Mouse (Mus musculus) gastrocnemius, adult 8-10 months (tissue): ENCODE results near the gene Neu1. TPM values are rescaled to one million over a fixed set of nuclear protein-coding genes. Genes with fewer than 3 reads are reported as not detected.
"Not testable (repeated sequence)": the region's sequence is repeated elsewhere in the genome, so short reads cannot be mapped to it uniquely, and the experiment has no call there.

Source experiments
- DNase-seq, 2 experiments: peaks; one replicate each; pipeline ENCODE4 v3.0.0; 2022; ENCODE audit warnings: low spot score in 2 of 2
- total RNA-seq, 4 experiments: library from RNA; stranded (reverse); gene quantifications; 2 replicates each; pipeline ENCODE4 v1.2.4; 2022

Neu1 gene
- total RNA-seq, result 10 to 100 TPM in 2 of 4 experiments, 1 to 10 TPM in 2; 8.8 to 11.6 (median 10.5) TPM

DNA sequence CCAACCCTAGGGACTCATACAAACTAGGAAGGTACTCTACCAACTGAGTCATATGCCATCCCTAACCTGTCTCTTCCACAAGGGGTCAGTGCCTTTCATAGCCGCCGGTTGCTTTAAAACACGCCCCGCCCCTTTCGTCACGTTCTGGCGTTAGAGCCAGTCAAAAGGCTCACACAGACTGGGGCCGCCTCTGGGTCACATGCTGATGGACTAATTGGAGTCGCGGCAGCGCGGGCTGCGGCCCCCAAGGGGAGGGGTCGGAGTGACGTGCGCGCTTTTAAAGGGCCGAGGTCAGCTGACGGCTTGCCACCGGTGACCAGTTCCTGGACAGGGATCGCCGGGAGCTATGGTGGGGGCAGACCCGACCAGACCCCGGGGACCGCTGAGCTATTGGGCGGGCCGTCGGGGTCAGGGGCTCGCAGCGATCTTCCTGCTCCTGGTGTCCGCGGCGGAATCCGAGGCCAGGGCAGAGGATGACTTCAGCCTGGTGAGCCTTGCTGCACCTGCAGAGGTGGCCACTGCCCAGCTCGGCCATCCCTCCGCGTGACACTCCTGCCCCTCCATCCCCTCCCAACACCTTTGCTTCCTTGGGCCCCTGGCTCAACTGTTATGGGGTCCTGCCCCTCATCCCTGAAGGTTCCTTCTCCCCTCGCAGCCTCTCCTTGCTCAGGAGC is at the start of gene Neu1:
Gene Neu1, plus strand, starts transcription at position 193 of the 674 bp plus-strand sequence.
- DNase-seq, result peak; percentile 98 to 99

DNA sequence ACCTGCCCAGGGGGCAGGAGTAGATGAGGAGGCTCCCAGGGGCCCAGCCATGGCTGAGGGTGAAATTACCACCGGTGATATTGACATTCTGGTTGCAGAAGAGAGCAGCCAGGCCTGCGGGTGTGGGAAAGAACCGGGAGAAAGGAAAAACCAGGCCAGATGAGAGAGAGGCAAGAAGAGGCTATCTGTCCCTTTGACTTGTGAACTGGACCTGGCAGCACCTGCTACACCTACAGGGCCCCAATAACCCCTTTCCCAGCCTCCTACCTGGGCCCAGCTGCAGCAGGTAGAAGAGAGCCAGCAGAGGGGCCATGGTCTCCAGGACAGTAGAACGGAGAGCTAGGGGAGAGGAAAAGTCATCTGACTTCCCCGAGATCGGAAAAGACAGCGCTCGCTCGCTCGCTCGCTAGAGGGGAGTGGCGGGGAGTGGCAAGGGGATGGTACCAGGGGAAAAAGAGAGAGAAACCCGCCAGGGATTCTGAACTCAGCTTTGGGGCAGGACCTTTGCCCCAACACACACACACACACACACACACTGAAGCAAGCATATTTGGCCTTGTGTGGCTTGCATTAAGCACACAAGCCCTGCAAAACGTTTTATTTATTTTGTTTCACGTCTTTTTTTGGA is 49.3 kb upstream of the Neu1 start, which contains the start of gene Gm20547:
Gene Gm20547, minus strand, starts transcription at position 360 of the 628 bp plus-strand sequence.
- DNase-seq, result no peak

DNA sequence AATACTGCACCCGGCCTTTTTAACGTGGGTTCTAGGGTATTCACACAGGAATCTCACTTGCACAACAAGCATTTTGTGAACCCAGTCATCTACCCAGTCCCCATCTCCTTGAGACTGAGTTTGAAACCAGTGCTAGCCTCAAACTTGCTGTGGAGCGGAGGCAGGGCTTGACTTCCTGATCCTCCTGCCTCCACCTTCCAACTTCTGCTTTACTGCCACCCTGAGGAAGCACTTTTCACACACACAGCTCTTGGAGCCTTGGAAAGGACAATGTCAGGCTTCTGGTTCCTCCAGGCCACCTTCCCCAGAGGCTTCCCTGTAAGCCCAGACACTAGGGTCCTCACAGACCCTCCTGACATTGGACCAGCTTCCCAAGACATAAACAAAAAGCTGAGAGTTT is 47.7 kb upstream of the Neu1 start:
- DNase-seq, result no peak

DNA sequence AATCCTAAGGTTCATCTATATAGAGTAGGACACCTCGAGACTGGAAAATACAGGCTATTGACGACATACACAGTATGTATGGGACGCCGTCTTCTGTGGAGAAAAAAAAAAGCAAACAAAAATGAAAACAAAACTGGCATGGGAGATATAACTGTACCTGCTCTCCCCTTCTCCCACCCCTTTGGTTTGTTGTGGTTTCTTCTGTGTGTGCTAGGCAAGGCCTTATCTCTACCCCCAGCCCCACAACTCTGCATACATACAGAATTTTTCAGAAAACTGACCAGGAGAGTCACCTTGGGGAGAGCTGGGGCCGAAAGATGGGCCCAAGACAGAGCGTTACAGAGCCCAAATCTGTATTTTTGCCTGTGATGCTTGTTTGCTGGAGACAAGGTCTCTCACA is 46.3 kb upstream of the Neu1 start:
- DNase-seq, result no peak

DNA sequence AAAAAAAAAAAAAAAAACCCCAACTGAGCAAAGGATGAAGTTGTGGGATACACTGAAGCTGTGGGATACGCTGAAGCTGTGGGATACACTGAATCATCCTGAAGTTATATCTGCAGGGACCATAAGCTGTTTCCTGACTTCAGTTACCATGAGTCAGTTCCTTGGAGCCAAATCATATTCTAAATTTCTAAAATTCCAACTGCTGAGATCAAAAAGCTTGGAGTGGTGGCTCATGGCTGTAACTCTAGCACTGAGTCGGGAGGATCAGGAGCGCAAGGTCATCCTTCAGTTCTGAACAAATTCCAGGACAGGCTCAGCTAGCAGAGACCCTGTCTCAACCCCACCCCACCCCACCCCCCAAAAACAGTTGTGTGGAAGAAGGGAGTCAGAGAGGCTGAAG is 45.4 kb upstream of the Neu1 start:
- no peak for DNase-seq

DNA sequence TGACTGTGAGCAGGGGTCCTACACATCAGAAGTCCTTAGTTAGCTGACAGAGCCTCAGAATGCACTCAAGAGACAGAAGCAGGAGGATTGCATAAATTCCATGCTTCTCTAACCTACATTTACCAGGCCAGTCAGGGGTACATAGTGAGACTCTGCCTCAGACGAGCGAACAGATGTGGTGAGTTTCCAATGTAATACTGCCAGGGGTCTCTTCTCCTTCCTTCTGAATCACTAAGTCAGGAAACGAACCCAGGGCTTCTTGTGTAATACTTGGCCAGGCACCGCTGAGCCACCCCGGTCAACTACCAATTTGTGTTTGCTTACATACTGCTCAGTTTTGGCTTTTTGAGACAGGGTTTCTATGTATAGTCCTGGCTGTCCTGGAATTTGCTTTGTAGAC is 43.1 kb upstream of the Neu1 start:
- no peak for DNase-seq

DNA sequence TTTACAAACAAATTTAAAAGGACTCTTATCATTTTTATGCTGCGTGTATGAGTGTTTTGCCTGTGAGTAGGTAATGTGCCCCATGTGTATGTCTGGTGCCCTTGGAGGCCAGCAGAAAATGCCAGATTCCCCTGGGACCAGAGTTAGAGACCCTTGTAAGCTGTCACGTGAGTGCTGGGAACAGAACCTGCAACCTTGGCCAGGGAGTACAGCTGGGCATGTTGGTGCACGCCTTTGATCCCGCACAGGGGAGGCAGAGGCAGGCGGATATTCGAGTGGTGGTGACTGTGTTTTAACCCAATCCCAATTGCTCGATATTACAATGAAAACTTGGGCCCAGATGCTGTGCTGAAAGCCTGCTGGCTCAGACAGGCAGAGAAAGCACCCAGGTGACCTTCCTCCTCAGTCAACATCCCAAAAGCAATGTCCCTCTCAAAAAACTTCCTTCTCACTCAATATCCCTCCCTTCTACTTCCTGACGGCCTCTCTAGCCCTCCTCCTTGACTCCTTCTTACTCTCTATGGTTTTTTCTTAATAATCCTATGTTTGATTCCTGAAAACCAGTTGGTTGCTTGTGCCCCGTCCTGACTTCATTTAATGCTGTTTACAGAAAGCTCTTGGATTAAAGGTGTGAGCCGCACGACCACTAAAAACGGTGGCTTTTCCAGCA is 40.8 kb upstream of the Neu1 start:
- no peak for DNase-seq

DNA sequence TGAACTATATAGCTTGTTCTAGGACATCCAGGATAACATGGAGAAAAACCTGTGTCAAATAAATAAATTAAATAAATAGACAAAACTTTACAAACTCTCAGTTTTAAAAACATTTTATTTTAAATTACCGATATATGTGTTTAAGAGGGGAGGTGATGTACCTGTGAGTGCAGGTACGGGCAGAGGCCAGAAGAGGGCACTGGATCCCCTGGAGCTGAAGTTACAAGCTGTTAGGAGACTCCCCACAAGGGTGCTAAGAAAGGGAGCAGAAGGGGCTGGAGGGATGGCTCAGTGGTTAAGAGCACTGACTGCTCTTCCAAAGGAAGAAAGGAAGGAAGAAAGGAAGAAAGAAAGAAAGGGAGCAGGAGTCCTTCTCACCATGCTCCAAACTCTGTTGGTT is 39.7 kb upstream of the Neu1 start:
- DNase-seq, result no peak

DNA sequence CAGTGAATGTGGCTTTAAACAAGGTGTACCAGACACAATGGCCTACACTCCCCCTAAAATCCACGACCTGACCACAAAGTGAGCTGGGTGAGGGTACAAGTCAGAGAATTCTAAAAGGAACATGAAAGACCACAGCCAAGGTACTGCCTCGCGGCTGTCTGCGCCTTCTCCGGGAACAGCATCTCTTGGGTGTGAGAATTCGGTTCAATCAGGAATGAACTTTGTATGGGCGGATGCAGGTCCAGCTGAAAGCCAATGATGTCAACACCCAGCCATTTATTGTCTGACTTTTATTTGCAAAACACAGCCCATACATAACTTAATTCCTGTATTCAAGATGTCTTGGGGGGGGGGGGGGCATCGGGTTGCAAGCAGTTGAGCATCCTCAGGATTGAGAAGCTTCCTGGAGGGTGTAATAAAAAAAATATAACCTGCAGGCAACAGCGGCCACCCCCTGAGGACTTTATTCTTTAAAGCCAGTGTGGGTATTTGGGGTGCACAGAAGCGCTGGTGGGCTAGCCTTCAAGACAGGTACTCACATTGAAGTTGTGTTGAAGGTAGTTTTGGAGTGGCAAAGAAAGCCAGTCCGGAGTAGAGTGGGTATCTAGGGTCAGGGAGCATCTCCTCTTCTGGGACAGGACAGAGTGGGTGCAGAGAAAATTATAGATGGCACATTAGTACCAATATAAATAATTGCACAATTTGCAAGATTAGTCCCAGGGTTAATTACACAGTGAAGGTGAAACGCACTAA is 37.8 kb upstream of the Neu1 start:
- DNase-seq, result no peak

DNA sequence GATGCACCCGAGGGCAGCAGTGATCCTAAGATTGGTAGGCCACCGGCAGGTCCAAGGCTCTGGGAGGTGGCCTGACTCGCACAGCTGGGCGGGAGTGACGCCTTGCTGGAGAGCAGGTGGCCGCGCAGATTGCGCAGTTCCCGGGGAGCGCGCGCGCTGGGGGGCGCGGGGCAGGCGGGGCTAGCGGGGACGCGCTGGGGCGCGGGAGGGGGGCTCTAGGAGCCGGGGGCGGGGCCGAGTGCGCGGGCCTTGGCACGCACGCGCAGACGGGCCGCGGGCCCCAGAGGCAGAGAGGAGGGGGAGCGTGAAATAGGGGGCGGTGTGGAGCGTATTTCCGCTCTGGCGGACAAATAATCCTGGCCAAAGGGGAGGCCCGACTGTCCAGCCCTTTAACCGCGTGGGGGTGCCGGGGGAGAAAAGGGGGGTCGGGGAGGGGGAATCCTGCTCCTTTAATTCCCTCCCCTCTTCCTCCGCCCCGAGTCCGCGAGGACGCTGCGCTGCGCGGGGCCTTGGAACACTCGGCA is 36.9 kb upstream of the Neu1 start:
- peak; percentile 90 to 94 for DNase-seq

DNA sequence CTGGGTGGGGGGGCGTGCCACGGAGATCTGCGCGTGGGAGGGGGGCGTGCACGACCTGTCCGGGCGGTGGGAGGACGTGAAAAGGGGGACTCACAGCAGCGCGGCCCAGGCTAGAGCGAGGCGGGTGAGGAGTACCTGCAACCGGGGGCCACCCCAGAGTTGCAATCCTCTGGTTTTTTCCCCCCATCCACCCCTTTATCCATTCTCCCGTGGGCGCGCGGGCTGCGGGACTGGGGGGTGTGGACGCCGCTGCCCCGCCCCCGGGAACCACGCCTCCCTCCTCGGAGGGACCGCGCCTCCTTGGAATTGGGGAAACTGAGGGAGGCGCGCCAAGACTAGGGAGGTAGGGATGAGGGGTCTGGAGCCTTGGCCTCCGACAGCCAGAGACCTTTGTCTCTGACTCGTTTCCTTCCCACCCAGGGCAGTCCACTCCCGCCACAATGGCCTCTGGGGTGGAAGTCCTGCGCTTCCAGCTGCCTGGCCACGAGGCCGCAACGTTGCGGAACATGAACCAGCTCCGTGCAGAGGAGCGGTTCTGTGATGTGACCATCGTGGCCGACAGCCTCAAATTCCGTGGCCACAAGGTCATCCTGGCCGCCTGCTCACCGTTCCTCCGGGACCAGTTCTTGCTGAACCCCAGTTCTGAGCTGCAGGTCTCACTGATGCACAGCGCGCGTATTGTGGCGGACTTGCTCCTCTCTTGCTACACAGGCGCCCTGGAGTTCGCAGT is 36.1 kb upstream of the Neu1 start:
- peak in 1 of 2 experiments; percentile 45 for DNase-seq

DNA sequence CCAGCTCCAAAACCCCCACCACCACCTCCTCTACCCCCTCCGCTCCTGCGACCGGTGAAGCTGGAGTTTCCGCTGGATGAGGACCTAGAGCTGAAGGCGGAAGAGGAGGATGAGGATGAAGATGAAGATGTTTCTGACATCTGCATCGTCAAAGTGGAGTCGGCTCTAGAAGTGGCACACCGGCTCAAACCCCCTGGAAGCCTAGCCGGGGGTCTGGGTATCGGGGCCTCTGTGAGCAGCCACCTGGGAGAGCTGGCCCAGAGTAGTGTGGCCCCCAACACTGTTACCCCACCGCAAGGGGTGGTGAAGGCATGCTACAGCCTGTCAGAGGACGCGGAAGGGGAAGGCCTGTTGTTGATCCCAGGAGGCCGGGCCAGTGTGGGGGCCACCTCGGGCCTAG is 35.3 kb upstream of the Neu1 start:
- no peak for DNase-seq

DNA sequence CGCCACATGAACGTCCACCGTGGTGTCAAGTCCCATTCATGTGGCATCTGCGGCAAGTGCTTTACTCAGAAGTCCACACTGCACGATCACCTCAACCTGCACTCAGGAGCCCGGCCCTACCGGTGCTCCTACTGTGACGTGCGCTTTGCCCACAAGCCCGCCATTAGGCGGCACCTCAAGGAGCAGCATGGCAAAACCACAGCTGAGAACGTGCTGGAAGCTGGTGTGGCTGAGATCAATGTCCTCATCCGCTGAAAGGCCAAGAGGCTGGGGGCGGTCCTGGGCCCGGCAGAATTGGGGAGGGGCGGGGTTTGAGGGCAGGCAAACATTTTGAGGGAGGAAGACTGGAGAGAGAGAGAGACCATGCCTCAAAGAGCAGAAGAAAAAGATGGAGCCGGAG is 34.7 kb upstream of the Neu1 start:
- DNase-seq, result no peak

DNA sequence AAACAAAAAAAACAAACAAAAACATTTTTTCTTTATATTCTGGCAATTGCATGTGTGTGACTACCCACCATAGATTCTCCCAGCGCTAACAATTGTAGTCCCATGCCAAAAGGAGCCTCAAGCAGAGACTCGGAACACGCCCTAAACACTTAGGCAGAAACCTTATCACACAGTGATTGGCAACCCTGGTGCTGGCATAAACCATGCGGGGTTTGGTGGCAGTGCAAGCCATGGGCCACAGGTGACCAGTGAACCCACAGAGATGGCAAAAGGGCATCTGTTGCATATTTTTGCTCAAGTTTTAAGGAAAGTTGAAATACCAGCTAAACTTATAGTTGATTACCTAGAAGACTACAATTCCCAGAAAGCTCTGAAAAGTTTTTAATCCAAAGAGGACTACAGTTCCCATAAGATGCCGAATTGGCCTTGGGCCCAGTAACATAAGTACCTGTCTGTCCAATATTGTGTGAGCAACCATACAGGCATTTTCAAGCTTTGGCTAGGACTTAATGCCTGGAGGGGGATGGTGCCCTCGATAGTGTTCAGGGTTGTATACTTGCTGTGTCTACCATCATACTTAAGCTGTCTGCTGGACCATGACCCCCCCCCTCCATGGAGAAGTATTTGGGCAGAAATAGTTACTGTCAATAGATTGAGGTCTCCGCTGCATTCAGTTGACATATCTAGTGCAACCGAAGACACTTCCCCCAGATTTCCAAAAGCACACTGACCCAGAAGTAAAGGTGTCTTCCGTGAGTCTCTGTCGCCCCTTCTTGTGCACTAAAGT is 33.5 kb upstream of the Neu1 start:
- no peak for DNase-seq

DNA sequence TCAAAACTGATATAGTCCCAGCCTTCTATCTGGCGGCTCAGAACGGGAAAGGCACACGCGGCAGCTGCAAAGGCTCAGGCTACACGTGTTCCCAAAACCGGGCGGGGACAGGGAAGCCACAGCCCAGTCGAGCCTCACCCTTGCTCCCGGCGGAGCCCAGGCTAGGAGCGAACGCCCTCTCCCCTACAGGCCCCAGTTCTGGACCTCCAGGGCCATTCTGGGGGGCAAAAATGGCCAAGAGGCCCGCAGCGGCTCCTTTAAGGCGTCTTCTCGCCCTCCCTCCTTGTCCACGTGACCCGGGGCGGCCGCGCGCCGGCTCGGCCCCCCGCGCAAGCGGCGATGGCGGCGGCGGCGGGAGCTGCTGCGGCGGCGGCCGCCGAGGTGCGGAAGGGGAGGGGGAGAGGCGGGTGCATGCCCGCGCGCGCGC is 32.9 kb upstream of the Neu1 start, which contains the start of the genes C2 and Ehmt2:
Gene C2, minus strand, starts transcription at position 106 of the 427 bp plus-strand sequence.
Gene Ehmt2, plus strand, starts transcription at position 310 of the 427 bp plus-strand sequence.
- DNase-seq, result peak; percentile 68 to 70

DNA sequence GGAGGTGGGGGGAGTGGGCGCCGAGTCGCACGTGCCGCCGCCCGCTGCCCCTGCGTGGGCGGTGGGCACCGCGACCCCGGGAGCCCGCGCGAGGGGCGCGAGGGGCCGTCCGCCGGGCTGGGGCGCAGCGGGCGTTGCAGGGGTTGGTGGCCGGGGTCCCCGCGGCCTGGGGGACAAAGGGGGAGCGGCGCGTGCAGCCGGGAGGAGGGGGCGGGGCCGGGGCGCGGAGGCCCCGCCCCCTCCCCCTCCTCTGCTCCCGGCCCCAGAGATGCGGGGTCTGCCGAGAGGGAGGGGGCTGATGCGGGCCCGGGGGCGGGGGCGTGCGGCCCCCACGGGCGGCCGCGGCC is 32.4 kb upstream of the Neu1 start:
- DNase-seq, result no peak

DNA sequence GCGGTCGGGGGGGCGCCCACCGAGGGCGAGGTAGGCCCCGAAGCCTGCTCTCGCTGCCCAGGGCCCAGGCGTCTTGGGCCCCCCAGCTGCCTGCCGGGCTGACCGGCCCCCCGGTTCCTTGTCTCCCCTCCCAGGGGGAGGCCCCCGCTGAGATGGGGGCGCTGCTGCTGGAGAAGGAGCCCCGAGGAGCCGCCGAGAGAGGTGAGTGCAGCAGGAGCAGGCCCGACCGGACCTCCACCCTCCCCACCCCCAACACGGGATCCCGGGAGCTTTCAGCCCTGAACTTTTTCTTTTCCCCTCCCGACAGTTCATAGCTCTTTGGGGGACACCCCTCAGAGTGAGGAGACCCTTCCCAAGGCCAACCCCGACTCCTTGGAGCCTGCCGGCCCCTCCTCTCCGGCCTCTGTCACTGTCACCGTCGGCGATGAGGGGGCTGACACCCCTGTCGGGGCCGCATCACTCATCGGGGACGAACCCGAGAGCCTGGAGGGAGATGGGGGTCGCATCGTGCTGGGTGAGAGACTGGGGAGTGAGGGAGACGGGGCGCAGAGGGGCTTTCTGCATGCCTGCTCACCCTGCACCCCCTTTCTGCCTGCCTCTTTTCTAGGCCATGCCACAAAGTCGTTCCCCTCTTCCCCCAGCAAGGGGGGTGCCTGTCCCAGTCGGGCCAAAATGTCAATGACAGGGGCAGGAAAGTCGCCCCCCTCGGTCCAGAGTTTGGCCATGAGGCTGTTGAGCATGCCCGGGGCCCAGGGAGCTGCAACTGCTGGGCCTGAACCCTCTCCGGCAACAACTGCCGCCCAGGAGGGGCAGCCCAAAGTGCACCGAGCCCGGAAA is 31.8 kb upstream of the Neu1 start:
- no peak for DNase-seq

DNA sequence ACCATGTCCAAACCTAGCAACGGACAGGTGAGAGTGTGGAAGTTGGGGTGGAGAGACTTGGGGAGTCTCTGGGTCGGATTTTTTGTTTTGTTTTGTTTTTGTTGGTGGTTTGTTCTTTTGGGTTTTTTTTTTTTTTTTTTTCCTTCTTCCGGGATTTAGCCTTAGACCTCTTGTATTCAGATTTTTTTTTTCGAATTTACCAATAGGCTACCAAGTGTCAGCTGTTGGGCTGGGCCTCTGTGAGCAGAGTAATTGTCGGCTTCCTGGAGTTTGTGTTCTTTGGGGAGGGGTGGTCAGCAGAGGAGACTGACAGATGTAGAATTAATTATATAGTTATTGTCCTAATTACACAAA is 31.2 kb upstream of the Neu1 start:
- DNase-seq, result no peak

DNA sequence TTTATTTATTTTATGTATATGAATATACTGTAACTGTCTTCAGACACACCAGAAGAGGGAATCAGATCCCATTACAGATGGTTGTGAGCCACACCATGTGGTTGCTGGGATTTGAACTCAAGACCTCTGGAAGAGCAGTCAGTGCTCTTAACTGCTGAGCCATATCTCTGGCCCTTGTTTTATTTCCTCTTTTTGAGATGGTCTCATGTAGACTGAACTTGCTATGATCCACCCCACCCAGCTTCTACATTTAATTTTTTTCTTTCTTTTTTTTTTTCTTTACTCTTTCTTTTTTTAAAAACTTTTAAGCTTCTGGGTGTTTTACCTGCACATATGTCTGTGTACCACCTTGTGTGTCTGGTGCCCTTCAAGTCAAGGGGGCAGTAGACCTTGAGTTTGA is 30.2 kb upstream of the Neu1 start:
- not testable (repeated sequence) for DNase-seq
